ENCODE assay signal across 24 mouse cellular contexts in the genomic region with DNA sequence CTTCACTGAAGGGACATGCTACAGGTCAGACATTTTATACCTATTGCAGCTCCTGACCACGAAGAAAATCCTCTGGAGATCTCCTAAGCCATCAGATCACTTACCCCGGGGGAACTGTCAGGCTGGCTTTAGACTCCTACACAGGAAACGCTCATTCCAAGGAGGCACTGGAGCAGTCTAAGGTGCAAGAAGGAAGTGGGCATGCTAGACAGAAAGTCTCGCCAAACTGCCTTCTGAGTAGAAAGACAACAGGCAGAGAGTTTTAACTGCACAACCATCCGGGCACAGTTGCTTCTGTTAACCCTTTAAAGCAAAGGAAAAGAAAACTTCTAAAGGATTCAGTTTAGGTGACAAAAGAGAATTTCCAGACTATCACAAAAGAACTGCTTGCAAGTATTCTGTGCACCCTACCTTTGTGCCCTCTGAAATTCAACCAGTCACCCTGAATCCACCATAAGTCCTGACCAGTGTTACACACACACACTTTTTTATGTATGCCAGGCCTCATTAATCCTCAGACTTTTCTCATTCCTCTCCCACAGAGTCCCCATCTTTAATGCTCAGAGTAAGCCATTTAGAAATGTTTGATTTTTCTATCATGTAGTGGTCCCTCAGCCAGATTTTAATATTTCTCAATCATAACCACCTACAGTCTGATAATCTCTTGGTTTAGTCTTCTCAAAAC. TPM values are rescaled to one million over a fixed set of nuclear protein-coding genes. Genes with fewer than 3 reads are reported as not detected.
"Had no signal": no experiment of that assay in that cellular context is flagged by ENCODE, and none has a peak within 500 bp of the region (broad histone marks: within the 10 kb centered on the region; RNA-seq: fewer than 3 reads in every experiment).

No protein-coding gene starts in this region.

- DNase-seq: lung, adult 2 months; lung, postnatal 4 days; right cerebral cortex, adult 18-20 months; right cerebral cortex, postnatal 25 days; thymus, postnatal 36 days had no signal

- H3K4me1 ChIP-seq: intestine, embryonic 15.5 days; liver, embryonic 15.5 days; midbrain, embryonic 15.5 days; neural tube, embryonic 12.5 days had no signal

- H3K4me2 ChIP-seq: intestine, embryonic 15.5 days; liver, embryonic 11.5 days; liver, embryonic 15.5 days; midbrain, embryonic 11.5 days; midbrain, embryonic 15.5 days; neural tube, embryonic 12.5 days had no signal

- H3K4me3 ChIP-seq: intestine, embryonic 15.5 days; left cerebral cortex, adult 2 months; limb, embryonic 10.5 days; liver, embryonic 15.5 days; midbrain, embryonic 15.5 days; neural tube, embryonic 12.5 days had no signal

- H3K36me3 ChIP-seq: intestine, embryonic 15.5 days; limb, embryonic 10.5 days; liver, embryonic 15.5 days; midbrain, embryonic 15.5 days; neural tube, embryonic 12.5 days had no signal

- ATAC-seq: intestine, embryonic 15.5 days; lung, postnatal 0 days; midbrain, embryonic 15.5 days had no signal

- H3K9ac ChIP-seq: intestine, embryonic 15.5 days; liver, embryonic 15.5 days; midbrain, embryonic 15.5 days; neural tube, embryonic 12.5 days had no signal

- H3K9me3 ChIP-seq: intestine, embryonic 15.5 days; limb, embryonic 10.5 days; liver, embryonic 15.5 days; midbrain, embryonic 15.5 days; neural tube, embryonic 12.5 days had no signal

- H3K27me3 ChIP-seq: intestine, embryonic 15.5 days; liver, embryonic 15.5 days; midbrain, embryonic 15.5 days; neural tube, embryonic 12.5 days had no signal

- H3K27ac ChIP-seq: intestine, embryonic 15.5 days; left cerebral cortex, adult 2 months; limb, embryonic 10.5 days; liver, embryonic 15.5 days; midbrain, embryonic 15.5 days; neural tube, embryonic 12.5 days had no signal

RNA-seq across cellular contexts. Expression of a gene that starts 14.4 kb away (rescaled TPM):
- total RNA-seq: layer of hippocampus, adult 8-10 months; layer of hippocampus, postnatal 14 days; left cerebral cortex, adult 2 months; left cerebral cortex, postnatal 14 days; megakaryocyte, adult 5-6 weeks; monocyte, adult 5-6 weeks had no signal
- polyA plus RNA-seq: intestine, embryonic 15.5 days; large intestine, adult 2 months; limb, embryonic 10.5 days; limb, embryonic 14.5 days; liver, embryonic 11.5 days; liver, embryonic 15.5 days; lung, adult 2 months; lung, postnatal 0 days; midbrain, embryonic 11.5 days; midbrain, embryonic 15.5 days; neural tube, embryonic 12.5 days; small intestine, adult 2 months; stomach, embryonic 16.5 days; thymus, postnatal 0 days had no signal

RNA-seq across cellular contexts. Expression of a gene that starts 28.1 kb away (rescaled TPM):
- total RNA-seq: megakaryocyte, adult 5-6 weeks; monocyte, adult 5-6 weeks had no signal
- polyA plus RNA-seq: intestine, embryonic 15.5 days; liver, embryonic 11.5 days; midbrain, embryonic 11.5 days; thymus, postnatal 0 days had no signal
